Mouse (Mus musculus): ENCODE measurements around the gene Prcd.
"Not testable (repeated sequence)": the region's sequence is repeated elsewhere in the genome, so short reads cannot be mapped to it uniquely, and the experiment has no call there.

DNA sequence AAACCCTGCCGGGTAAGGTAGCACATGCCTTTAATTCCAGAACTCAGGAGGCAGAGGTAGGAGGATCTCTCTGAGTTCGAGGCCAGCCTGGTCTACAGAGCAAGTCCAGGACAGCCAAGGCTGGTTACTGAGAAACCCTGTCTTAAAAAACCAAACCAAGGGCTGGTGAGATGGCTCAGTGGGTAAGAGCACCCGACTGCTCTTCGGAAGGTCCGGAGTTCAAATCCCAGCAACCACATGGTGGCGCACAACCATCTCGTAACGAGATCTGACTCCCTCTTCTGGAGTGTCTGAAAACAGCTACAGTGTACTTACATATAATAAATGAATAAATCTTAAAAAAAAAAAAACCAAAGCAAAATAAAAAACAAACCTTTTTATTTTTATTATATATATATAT, 16.7 kb upstream of the Prcd start:
- not testable (repeated sequence) for TF ChIP-seq CTCF, EP300 (IDR thresholded peaks at IDR 0.05; ENCODE audit: low read depth)
